Mouse (Mus musculus): ENCODE results near the gene Pik3c2g.
"Not testable (repeated sequence)": the region's sequence is repeated elsewhere in the genome, so short reads cannot be mapped to it uniquely, and the experiment has no call there.

Gene Pik3c2g

DNA sequence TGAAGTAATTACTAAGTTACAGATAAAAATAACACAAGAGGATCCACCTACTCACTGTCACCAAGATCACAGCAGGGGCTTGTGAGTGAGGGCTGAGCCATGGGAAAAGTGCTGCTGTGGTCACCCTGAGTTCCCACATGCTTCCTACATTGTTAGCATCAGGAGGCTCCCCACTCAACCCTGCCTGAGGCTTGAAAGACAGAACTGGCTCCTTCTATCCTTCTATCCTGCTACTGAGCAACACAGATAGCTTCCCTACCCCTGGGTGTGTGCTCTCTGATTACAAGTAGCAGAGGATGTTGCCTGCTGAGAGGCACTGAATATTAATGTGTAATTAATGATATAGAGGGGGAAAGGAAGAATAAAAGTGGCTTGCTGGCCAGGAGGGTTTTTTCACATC, 300.2 kb downstream of the Pik3c2g start:
- H3K4me1 ChIP-seq (replicated peaks; ENCODE audit: low read depth, low read length): no peaks in the 10 kb centered on the region
- H3K27me3 ChIP-seq (ENCODE audit: insufficient read depth, low read length): no peaks in the 10 kb centered on the region
- no peak overlapping the region for H3K4me3 ChIP-seq (replicated peaks; ENCODE audit: low read length)
- TF ChIP-seq CTCF (conservative IDR thresholded peaks at IDR 0.05; ENCODE audit: low read length) (no peak), NANOG (IDR thresholded peaks at IDR 0.05; ENCODE audit: borderline replicate concordance, low read length) (no peak), POU5F1 (IDR thresholded peaks at IDR 0.05; ENCODE audit: borderline replicate concordance, low read length) (no peak)
- no peaks in the 10 kb centered on the region for H3K36me3 ChIP-seq (ENCODE audit: insufficient read depth, low read length)
- no peaks in the 10 kb centered on the region for H3K9me3 ChIP-seq (ENCODE audit: low read length)

DNA sequence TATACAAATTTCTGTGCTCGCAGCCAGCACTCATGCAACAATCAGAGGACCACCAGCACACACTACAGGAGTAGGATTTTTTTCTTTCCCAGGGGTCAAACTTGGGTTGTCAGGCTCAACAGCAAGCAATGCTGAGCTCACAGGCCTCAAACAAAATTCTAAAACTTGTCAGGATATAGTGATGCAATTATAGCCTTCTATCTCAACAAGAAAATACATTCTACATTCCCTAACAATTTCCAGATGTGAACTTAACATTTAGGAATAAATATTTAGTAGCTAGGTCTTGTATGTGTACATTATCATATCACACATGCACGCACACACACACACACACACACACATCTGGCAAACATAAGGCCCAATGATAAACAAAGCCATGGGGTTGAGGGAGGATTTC, 308.6 kb downstream of the Pik3c2g start:
- Histone ChIP-seq H3K36me3 (ENCODE audit: insufficient read depth, low read length) (no peaks in the 10 kb centered on the region), H3K4me1 (replicated peaks; ENCODE audit: low read depth, low read length) (no peaks in the 10 kb centered on the region), H3K9me3 (ENCODE audit: low read length) (peaks cover 6% of the 10 kb centered on the region), H3K27me3 (ENCODE audit: insufficient read depth, low read length) (no peaks in the 10 kb centered on the region), H3K4me3 (replicated peaks; ENCODE audit: low read length) (no peak overlapping the region)
- no peak for TF ChIP-seq POU5F1 (IDR thresholded peaks at IDR 0.05; ENCODE audit: borderline replicate concordance, low read length)
- no peak for TF ChIP-seq NANOG (IDR thresholded peaks at IDR 0.05; ENCODE audit: borderline replicate concordance, low read length)
- TF ChIP-seq CTCF (conservative IDR thresholded peaks at IDR 0.05; ENCODE audit: low read length): no peak

DNA sequence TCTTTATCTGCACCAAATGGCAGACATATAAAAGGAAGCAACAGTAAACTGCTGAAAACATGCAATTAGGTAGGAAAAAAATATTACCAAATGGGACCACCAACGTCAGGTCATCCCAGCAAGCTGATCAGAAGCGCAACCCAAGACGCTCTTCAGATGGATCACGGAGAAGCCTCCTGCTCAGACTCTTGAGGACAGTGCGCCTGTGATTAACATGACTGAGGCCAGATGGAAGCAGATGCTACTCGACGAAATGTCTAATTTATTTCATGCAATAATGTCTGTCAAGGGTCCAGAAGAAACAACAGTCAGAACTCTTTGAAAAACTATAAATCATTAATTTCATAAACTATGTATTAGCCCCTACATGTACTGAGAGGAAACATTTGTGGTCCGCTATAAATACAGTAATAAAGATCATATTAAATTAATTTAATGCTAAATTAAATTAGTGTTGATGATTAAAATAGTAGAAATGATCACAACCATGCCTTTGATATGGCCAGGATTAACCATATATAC, 312.7 kb downstream of the Pik3c2g start:
- TF ChIP-seq CTCF (conservative IDR thresholded peaks at IDR 0.05; ENCODE audit: low read length) (no peak), NANOG (IDR thresholded peaks at IDR 0.05; ENCODE audit: borderline replicate concordance, low read length) (no peak)
- no peaks in the 10 kb centered on the region for H3K36me3 ChIP-seq (ENCODE audit: insufficient read depth, low read length)
- no peaks in the 10 kb centered on the region for H3K9me3 ChIP-seq (ENCODE audit: low read length)
- no peak overlapping the region for H3K4me3 ChIP-seq (replicated peaks; ENCODE audit: low read length)
- H3K27me3 ChIP-seq (ENCODE audit: insufficient read depth, low read length): no peaks in the 10 kb centered on the region
- no peaks in the 10 kb centered on the region for H3K4me1 ChIP-seq (replicated peaks; ENCODE audit: low read depth, low read length)

DNA sequence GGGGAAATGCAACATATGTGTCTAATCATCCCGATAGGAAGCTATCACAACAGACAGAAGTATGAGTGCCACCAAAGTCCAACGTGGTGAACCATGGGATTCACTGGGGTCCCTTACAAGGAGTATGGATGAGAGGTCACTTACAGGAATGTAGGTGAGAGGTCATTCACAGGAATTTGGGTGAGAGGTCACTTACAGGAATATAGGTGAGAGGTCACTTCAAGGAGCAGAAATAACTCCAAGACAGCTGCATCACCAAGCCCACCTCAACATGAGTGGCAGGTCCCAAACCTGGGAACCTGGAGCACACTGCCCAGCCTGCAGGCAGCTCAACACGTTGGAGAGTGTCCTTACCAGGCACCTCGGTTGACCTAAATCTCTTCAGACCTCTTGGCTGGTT, 314.8 kb downstream of the Pik3c2g start:
- Histone ChIP-seq H3K9me3 (ENCODE audit: low read length) (no peaks in the 10 kb centered on the region), H3K4me3 (replicated peaks; ENCODE audit: low read length) (no peak overlapping the region), H3K4me1 (replicated peaks; ENCODE audit: low read depth, low read length) (no peaks in the 10 kb centered on the region), H3K27me3 (ENCODE audit: insufficient read depth, low read length) (no peaks in the 10 kb centered on the region), H3K36me3 (ENCODE audit: insufficient read depth, low read length) (no peaks in the 10 kb centered on the region)
- TF ChIP-seq CTCF (conservative IDR thresholded peaks at IDR 0.05; ENCODE audit: low read length) (no peak), POU5F1 (IDR thresholded peaks at IDR 0.05; ENCODE audit: borderline replicate concordance, low read length) (no peak), NANOG (IDR thresholded peaks at IDR 0.05; ENCODE audit: borderline replicate concordance, low read length) (no peak)

DNA sequence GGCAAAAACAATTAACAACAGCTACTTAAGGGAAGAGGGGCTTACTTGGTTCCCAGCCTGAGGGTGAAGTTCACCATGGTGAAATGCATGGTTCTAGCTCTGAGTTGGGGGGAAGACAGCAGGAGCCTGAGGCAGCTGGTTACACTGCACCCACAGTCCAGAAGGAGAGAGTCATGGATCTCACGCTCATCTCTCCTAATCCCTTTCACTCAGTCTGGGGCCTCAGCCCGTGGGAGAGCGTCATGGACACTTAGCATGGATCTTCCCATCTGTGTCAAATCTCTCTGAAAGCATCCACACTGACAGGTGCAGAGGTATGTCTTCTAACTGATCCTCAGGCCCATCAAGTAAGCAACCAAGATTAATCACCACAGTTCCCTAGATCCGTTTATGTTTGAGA, 320.1 kb downstream of the Pik3c2g start:
- Histone ChIP-seq H3K4me1 (replicated peaks; ENCODE audit: low read depth, low read length) (no peaks in the 10 kb centered on the region), H3K27me3 (ENCODE audit: insufficient read depth, low read length) (no peaks in the 10 kb centered on the region), H3K9me3 (ENCODE audit: low read length) (no peaks in the 10 kb centered on the region), H3K36me3 (ENCODE audit: insufficient read depth, low read length) (no peaks in the 10 kb centered on the region), H3K4me3 (replicated peaks; ENCODE audit: low read length) (no peak overlapping the region)
- TF ChIP-seq NANOG (IDR thresholded peaks at IDR 0.05; ENCODE audit: borderline replicate concordance, low read length) (no peak), POU5F1 (IDR thresholded peaks at IDR 0.05; ENCODE audit: borderline replicate concordance, low read length) (no peak), CTCF (conservative IDR thresholded peaks at IDR 0.05; ENCODE audit: low read length) (no peak)

GRCm38 (mm10) chr6:139908997-139909669, 322.1 kb downstream of the Pik3c2g start:
- H3K9me3 ChIP-seq (ENCODE audit: low read length): no peaks in the 10 kb centered on the region
- H3K36me3 ChIP-seq (ENCODE audit: insufficient read depth, low read length): no peaks in the 10 kb centered on the region
- H3K27me3 ChIP-seq (ENCODE audit: insufficient read depth, low read length): no peaks in the 10 kb centered on the region
- TF ChIP-seq NANOG (IDR thresholded peaks at IDR 0.05; ENCODE audit: borderline replicate concordance, low read length) (no peak), CTCF (conservative IDR thresholded peaks at IDR 0.05; ENCODE audit: low read length) (no peak), POU5F1 (IDR thresholded peaks at IDR 0.05; ENCODE audit: borderline replicate concordance, low read length) (no peak)
- H3K4me1 ChIP-seq (replicated peaks; ENCODE audit: low read depth, low read length): no peaks in the 10 kb centered on the region
- no peak overlapping the region for H3K4me3 ChIP-seq (replicated peaks; ENCODE audit: low read length)

DNA sequence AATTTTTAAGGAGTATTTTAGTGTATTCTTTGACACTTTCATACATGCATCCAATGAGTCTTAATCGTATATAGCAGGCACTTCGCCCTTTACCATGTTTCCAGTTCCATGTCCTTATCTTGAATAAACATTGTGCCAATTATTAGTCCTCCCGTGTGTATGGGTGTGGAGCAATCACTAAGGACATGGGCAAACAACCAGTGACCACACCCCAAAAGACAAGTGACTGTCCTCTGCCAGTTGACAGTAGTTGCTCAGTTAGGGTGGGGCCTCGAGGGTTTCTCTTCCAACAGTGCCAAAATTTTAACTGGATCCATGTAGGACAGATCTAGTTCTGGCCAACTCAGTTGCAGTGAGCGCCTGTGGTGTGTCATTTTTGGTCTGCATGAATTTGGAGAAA, 341.7 kb downstream of the Pik3c2g start:
- H3K9me3 ChIP-seq (ENCODE audit: low read length): no peaks in the 10 kb centered on the region
- no peaks in the 10 kb centered on the region for H3K36me3 ChIP-seq (ENCODE audit: insufficient read depth, low read length)
- no peaks in the 10 kb centered on the region for H3K4me1 ChIP-seq (replicated peaks; ENCODE audit: low read depth, low read length)
- no peak overlapping the region for H3K4me3 ChIP-seq (replicated peaks; ENCODE audit: low read length)
- H3K27me3 ChIP-seq (ENCODE audit: insufficient read depth, low read length): no peaks in the 10 kb centered on the region
- TF ChIP-seq CTCF (conservative IDR thresholded peaks at IDR 0.05; ENCODE audit: low read length) (no peak), NANOG (IDR thresholded peaks at IDR 0.05; ENCODE audit: borderline replicate concordance, low read length) (no peak), POU5F1 (IDR thresholded peaks at IDR 0.05; ENCODE audit: borderline replicate concordance, low read length) (no peak)

GRCm38 (mm10) chr6:139934861-139935260, 347.8 kb downstream of the Pik3c2g start:
- H3K27me3 ChIP-seq (ENCODE audit: insufficient read depth, low read length): no peaks in the 10 kb centered on the region
- no peaks in the 10 kb centered on the region for H3K36me3 ChIP-seq (ENCODE audit: insufficient read depth, low read length)
- TF ChIP-seq NANOG (IDR thresholded peaks at IDR 0.05; ENCODE audit: borderline replicate concordance, low read length) (no peak), POU5F1 (IDR thresholded peaks at IDR 0.05; ENCODE audit: borderline replicate concordance, low read length) (no peak), CTCF (conservative IDR thresholded peaks at IDR 0.05; ENCODE audit: low read length) (no peak)
- H3K4me3 ChIP-seq (replicated peaks; ENCODE audit: low read length): no peak overlapping the region
- H3K4me1 ChIP-seq (replicated peaks; ENCODE audit: low read depth, low read length): no peaks in the 10 kb centered on the region
- H3K9me3 ChIP-seq (ENCODE audit: low read length): no peaks in the 10 kb centered on the region

- not testable (repeated sequence) for H3K4me3 ChIP-seq (replicated peaks; ENCODE audit: low read length); H3K36me3 ChIP-seq (ENCODE audit: insufficient read depth, low read length); H3K4me1 ChIP-seq (replicated peaks; ENCODE audit: low read depth, low read length); H3K9me3 ChIP-seq (ENCODE audit: low read length); H3K27me3 ChIP-seq (ENCODE audit: insufficient read depth, low read length)
Observed at GRCm38 (mm10) chr6:139937581-139937980, 350.6 kb downstream of the Pik3c2g start.

Measured in E14TG2a.4 (cell line).